Mouse (Mus musculus): ENCODE results near the gene Depdc7. TPM values are rescaled to one million over a fixed set of nuclear protein-coding genes. Genes with fewer than 3 reads are reported as not detected.

The Depdc7 gene
- polyA plus RNA-seq, 1 experiment = 9.2 TPM

- no peaks in the 10 kb centered on the region for H3K79me2 ChIP-seq (ENCODE audit: control insufficient read depth, insufficient read depth)
- H3K36me3 ChIP-seq (ENCODE audit: control insufficient read depth, insufficient read depth) = peaks cover 7% of the 10 kb centered on the region
- TF ChIP-seq MAX (IDR thresholded peaks at IDR 0.05) = no peak
- TF ChIP-seq MYOD1 (IDR thresholded peaks at IDR 0.05; ENCODE audit: control insufficient read depth, insufficient read length, low read depth) = no peak
- TF ChIP-seq MYOG (IDR thresholded peaks at IDR 0.05; ENCODE audit: control insufficient read depth, extremely low read depth, insufficient read length) = no peak
- TF ChIP-seq USF1 (IDR thresholded peaks at IDR 0.05; ENCODE audit: low read depth) = no peak
- no peak for TF ChIP-seq CEBPB (IDR thresholded peaks at IDR 0.05; ENCODE audit: low read depth)
- no peaks in the 10 kb centered on the region for H3K27me3 ChIP-seq (ENCODE audit: control insufficient read depth, insufficient read depth, insufficient read length)
- no peaks in the 10 kb centered on the region for H3K79me3 ChIP-seq (ENCODE audit: low read depth)
- H3ac ChIP-seq (ENCODE audit: control insufficient read depth, insufficient read length, low read depth) = no peak overlapping the region
- H3K4me3 ChIP-seq (ENCODE audit: insufficient read depth, poor library complexity, severe bottlenecking) = no peak overlapping the region
Measured at GRCm38 (mm10) chr2:104704355-104704754, 38.3 kb downstream of the Depdc7 start.

- Histone ChIP-seq H3K79me2 (ENCODE audit: control insufficient read depth, insufficient read depth) (no peaks in the 10 kb centered on the region), H3K4me3 (ENCODE audit: insufficient read depth, poor library complexity, severe bottlenecking) (no peak overlapping the region), H3K79me3 (ENCODE audit: low read depth) (no peaks in the 10 kb centered on the region), H3K36me3 (ENCODE audit: control insufficient read depth, insufficient read depth) (peaks cover 7% of the 10 kb centered on the region), H3K27me3 (ENCODE audit: control insufficient read depth, insufficient read depth, insufficient read length) (no peaks in the 10 kb centered on the region), H3ac (ENCODE audit: control insufficient read depth, insufficient read length, low read depth) (no peak overlapping the region)
- no peak for TF ChIP-seq CTCF (IDR thresholded peaks at IDR 0.05; ENCODE audit: control insufficient read depth, insufficient read depth, insufficient read length)
- TF ChIP-seq MYOD1 (IDR thresholded peaks at IDR 0.05; ENCODE audit: control insufficient read depth, insufficient read length, low read depth) = no peak
- TF ChIP-seq MYOG (IDR thresholded peaks at IDR 0.05; ENCODE audit: control insufficient read depth, extremely low read depth, insufficient read length) = no peak
- no peak for TF ChIP-seq MAX (IDR thresholded peaks at IDR 0.05)
- TF ChIP-seq FOSL1 (IDR thresholded peaks at IDR 0.05; ENCODE audit: insufficient read depth, low read length, poor library complexity, severe bottlenecking) = no peak
- TF ChIP-seq CEBPB (IDR thresholded peaks at IDR 0.05; ENCODE audit: low read depth) = no peak
- no peak for TF ChIP-seq USF1 (IDR thresholded peaks at IDR 0.05; ENCODE audit: low read depth)
Measured at GRCm38 (mm10) chr2:104703158-104703557, 39.5 kb downstream of the Depdc7 start.

GRCm38 (mm10) chr2:104699659-104700058, 43.0 kb downstream of the Depdc7 start:
- no peaks in the 10 kb centered on the region for H3K79me3 ChIP-seq (ENCODE audit: low read depth)
- H3K27me3 ChIP-seq (ENCODE audit: control insufficient read depth, insufficient read depth, insufficient read length) = no peaks in the 10 kb centered on the region
- peaks cover 2% of the 10 kb centered on the region for H3K36me3 ChIP-seq (ENCODE audit: control insufficient read depth, insufficient read depth)
- H3ac ChIP-seq (ENCODE audit: control insufficient read depth, insufficient read length, low read depth) = no peak overlapping the region
- no peak for TF ChIP-seq CEBPB (IDR thresholded peaks at IDR 0.05; ENCODE audit: low read depth)
- TF ChIP-seq FOSL1 (IDR thresholded peaks at IDR 0.05; ENCODE audit: insufficient read depth, low read length, poor library complexity, severe bottlenecking) = no peak
- no peak for TF ChIP-seq MYOG (IDR thresholded peaks at IDR 0.05; ENCODE audit: control insufficient read depth, extremely low read depth, insufficient read length)
- TF ChIP-seq CTCF (IDR thresholded peaks at IDR 0.05; ENCODE audit: control insufficient read depth, insufficient read depth, insufficient read length) = no peak
- TF ChIP-seq MYOD1 (IDR thresholded peaks at IDR 0.05; ENCODE audit: control insufficient read depth, insufficient read length, low read depth) = no peak
- TF ChIP-seq USF1 (IDR thresholded peaks at IDR 0.05; ENCODE audit: low read depth) = no peak
- no peak for TF ChIP-seq MAX (IDR thresholded peaks at IDR 0.05)
- no peak overlapping the region for H3K4me3 ChIP-seq (ENCODE audit: insufficient read depth, poor library complexity, severe bottlenecking)
- H3K79me2 ChIP-seq (ENCODE audit: control insufficient read depth, insufficient read depth) = no peaks in the 10 kb centered on the region

- TF ChIP-seq MYOG (IDR thresholded peaks at IDR 0.05; ENCODE audit: control insufficient read depth, extremely low read depth, insufficient read length) (no peak), FOSL1 (IDR thresholded peaks at IDR 0.05; ENCODE audit: insufficient read depth, low read length, poor library complexity, severe bottlenecking) (no peak), CEBPB (IDR thresholded peaks at IDR 0.05; ENCODE audit: low read depth) (no peak), MYOD1 (IDR thresholded peaks at IDR 0.05; ENCODE audit: control insufficient read depth, insufficient read length, low read depth) (no peak), MAX (IDR thresholded peaks at IDR 0.05) (no peak), CTCF (IDR thresholded peaks at IDR 0.05; ENCODE audit: control insufficient read depth, insufficient read depth, insufficient read length) (no peak), USF1 (IDR thresholded peaks at IDR 0.05; ENCODE audit: low read depth) (no peak)
- Histone ChIP-seq H3K36me3 (ENCODE audit: control insufficient read depth, insufficient read depth) (no peaks in the 10 kb centered on the region), H3K27me3 (ENCODE audit: control insufficient read depth, insufficient read depth, insufficient read length) (no peaks in the 10 kb centered on the region), H3K79me3 (ENCODE audit: low read depth) (no peaks in the 10 kb centered on the region), H3ac (ENCODE audit: control insufficient read depth, insufficient read length, low read depth) (no peak overlapping the region), H3K4me3 (ENCODE audit: insufficient read depth, poor library complexity, severe bottlenecking) (no peak overlapping the region), H3K79me2 (ENCODE audit: control insufficient read depth, insufficient read depth) (no peaks in the 10 kb centered on the region)
Measured at GRCm38 (mm10) chr2:104692551-104692950, 50.1 kb downstream of the Depdc7 start.

GRCm38 (mm10) chr2:104690720-104691119, 52.0 kb downstream of the Depdc7 start:
- Histone ChIP-seq H3K36me3 (ENCODE audit: control insufficient read depth, insufficient read depth) (no peaks in the 10 kb centered on the region), H3K27me3 (ENCODE audit: control insufficient read depth, insufficient read depth, insufficient read length) (no peaks in the 10 kb centered on the region), H3K79me2 (ENCODE audit: control insufficient read depth, insufficient read depth) (no peaks in the 10 kb centered on the region), H3ac (ENCODE audit: control insufficient read depth, insufficient read length, low read depth) (no peak overlapping the region), H3K79me3 (ENCODE audit: low read depth) (no peaks in the 10 kb centered on the region), H3K4me3 (ENCODE audit: insufficient read depth, poor library complexity, severe bottlenecking) (no peak overlapping the region)
- no peak for TF ChIP-seq FOSL1 (IDR thresholded peaks at IDR 0.05; ENCODE audit: insufficient read depth, low read length, poor library complexity, severe bottlenecking)
- TF ChIP-seq CEBPB (IDR thresholded peaks at IDR 0.05; ENCODE audit: low read depth) = no peak
- no peak for TF ChIP-seq MYOG (IDR thresholded peaks at IDR 0.05; ENCODE audit: control insufficient read depth, extremely low read depth, insufficient read length)
- TF ChIP-seq MAX (IDR thresholded peaks at IDR 0.05) = no peak
- TF ChIP-seq CTCF (IDR thresholded peaks at IDR 0.05; ENCODE audit: control insufficient read depth, insufficient read depth, insufficient read length) = no peak
- no peak for TF ChIP-seq MYOD1 (IDR thresholded peaks at IDR 0.05; ENCODE audit: control insufficient read depth, insufficient read length, low read depth)
- no peak for TF ChIP-seq USF1 (IDR thresholded peaks at IDR 0.05; ENCODE audit: low read depth)

- H3K36me3 ChIP-seq (ENCODE audit: control insufficient read depth, insufficient read depth) = no peaks in the 10 kb centered on the region
- TF ChIP-seq CEBPB (IDR thresholded peaks at IDR 0.05; ENCODE audit: low read depth) (no peak), MYOG (IDR thresholded peaks at IDR 0.05; ENCODE audit: control insufficient read depth, extremely low read depth, insufficient read length) (no peak), MYOD1 (IDR thresholded peaks at IDR 0.05; ENCODE audit: control insufficient read depth, insufficient read length, low read depth) (no peak), CTCF (IDR thresholded peaks at IDR 0.05; ENCODE audit: control insufficient read depth, insufficient read depth, insufficient read length) (no peak), FOSL1 (IDR thresholded peaks at IDR 0.05; ENCODE audit: insufficient read depth, low read length, poor library complexity, severe bottlenecking) (no peak), USF1 (IDR thresholded peaks at IDR 0.05; ENCODE audit: low read depth) (no peak), MAX (IDR thresholded peaks at IDR 0.05) (no peak)
- H3K79me3 ChIP-seq (ENCODE audit: low read depth) = no peaks in the 10 kb centered on the region
- H3K79me2 ChIP-seq (ENCODE audit: control insufficient read depth, insufficient read depth) = no peaks in the 10 kb centered on the region
- H3K4me3 ChIP-seq (ENCODE audit: insufficient read depth, poor library complexity, severe bottlenecking) = no peak overlapping the region
- no peaks in the 10 kb centered on the region for H3K27me3 ChIP-seq (ENCODE audit: control insufficient read depth, insufficient read depth, insufficient read length)
- no peak overlapping the region for H3ac ChIP-seq (ENCODE audit: control insufficient read depth, insufficient read length, low read depth)
Measured at GRCm38 (mm10) chr2:104688724-104689123, 54.0 kb downstream of the Depdc7 start.
